Mouse (Mus musculus): Measurements from ENCODE around the gene Fetub. TPM values are rescaled to one million over a fixed set of nuclear protein-coding genes. Genes with fewer than 3 reads are reported as not detected.

Fetub gene
- 100 to 1,000 TPM in 1 of 2 experiments, 10 to 100 TPM in 1; 10.1 to 134 TPM for total RNA-seq (2021)
- long read RNA-seq, experiment 1, transcript Fetub-201 (8 exons, 1,544 nt), result major isoform, 15 of 42 reads
- long read RNA-seq, experiment 1, partial matches to known transcripts, result 24 of 42 reads
- long read RNA-seq, experiment 1, other reads (novel, unspliced or antisense), result 1 of 42 reads
- long read RNA-seq, experiment 2, partial matches to known transcripts, result 1 of 5 reads
- long read RNA-seq, experiment 2, other reads (novel, unspliced or antisense), result 0 of 5 reads

DNA sequence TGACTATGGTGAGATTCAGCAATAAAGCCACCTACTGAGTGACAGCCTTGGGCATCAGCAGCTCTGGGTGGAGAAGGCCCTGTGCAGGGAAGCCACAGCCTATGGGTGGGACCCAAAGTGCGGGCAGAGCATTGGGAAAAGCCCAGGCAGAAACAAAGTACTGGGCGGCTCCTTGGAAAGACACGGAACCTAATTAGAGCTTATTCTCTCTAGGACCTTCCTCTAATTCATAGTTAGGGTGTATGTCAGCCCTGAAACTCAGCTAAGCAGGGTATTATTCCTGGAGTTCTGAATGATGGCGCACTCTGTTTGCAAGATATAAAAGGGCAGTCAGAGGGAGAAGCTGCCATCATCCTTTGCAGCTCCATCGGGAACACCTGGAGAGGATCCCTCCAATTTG, at the start of gene Fetub:
Gene Fetub (plus strand): TSS at position 301 of the 400 bp plus-strand sequence.
- DNase-seq (ENCODE audit: low spot score in 2 of 2), result no peak

DNA sequence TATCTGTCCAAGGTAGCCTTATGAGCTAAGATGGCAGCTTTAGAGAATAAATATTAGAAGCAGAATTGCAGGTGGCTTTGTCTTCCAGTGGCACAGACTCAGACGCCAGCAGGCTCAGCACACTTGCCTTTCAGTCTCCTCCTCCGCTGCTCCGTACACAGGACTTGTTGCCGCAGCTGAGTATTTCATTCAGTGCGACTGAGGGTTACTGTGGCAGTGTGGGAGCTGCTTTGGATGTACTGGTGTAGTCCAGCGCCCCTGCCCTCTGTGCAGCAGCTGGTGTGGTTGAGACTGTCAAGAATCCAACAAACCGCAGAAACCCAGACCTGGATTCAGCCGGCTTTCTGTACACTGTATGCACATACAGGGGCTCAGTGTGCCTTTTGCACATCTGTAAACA, 45.7 kb upstream of the Fetub start:
- no peak for DNase-seq (ENCODE audit: low spot score in 2 of 2)

DNA sequence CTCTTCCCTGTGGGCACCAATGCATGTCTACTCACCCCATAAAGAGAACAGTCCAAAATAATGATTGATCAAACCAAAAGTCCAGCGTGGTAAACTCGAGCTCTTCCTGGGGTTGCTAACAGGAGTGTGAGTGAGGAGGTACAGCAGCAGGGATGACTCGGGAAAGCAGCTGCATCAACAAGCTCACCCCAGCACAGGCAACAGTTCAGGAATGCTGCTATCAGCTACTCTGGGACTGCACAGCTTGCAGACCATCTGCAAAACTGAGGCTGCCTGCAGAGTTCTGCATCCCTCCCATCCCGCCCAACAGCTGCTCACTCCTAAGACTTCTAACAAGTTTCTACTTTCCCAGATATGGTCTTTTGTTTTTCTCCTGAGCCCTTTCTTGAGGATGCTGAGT, 44.8 kb upstream of the Fetub start:
- DNase-seq (ENCODE audit: low spot score in 2 of 2), result no peak

DNA sequence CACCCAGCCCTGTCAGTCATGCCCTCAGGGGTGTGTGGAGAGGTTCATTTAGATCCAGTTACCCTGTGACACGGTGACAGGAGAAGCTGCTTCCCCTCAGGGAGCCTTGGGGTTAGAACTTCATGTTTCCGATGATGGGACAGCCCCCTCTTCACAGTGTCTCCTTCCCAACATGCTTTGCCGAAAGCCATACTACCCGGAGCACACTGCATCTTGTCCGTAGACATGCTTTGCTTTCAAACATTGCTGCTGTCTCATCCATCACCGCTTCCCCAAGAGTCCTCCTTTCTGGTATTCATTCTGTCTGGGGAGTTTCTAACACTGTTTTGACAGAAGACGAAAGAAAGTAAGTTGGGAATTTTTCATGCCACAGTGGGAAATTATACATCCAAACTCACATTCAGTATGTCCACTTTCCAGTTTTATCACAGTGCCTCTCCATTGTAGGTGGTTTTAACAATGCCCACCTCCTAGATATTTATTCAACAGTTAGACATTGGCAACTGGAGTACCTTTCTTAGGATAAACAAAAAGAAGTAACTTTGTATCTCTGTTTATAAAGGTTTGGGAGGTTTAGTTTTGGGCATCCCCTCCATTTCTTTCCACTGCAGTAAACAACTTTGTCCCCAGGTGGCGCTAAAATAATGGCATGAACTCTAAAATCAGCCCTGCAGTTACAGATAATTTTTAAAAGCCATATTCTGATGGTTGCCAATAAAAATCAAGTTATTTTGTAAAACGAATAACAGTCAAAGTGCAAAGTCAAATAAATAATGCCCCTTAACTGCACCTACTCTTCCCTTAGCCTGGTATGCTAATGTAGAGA, 41.7 kb upstream of the Fetub start:
- DNase-seq (ENCODE audit: low spot score in 2 of 2), result no peak

DNA sequence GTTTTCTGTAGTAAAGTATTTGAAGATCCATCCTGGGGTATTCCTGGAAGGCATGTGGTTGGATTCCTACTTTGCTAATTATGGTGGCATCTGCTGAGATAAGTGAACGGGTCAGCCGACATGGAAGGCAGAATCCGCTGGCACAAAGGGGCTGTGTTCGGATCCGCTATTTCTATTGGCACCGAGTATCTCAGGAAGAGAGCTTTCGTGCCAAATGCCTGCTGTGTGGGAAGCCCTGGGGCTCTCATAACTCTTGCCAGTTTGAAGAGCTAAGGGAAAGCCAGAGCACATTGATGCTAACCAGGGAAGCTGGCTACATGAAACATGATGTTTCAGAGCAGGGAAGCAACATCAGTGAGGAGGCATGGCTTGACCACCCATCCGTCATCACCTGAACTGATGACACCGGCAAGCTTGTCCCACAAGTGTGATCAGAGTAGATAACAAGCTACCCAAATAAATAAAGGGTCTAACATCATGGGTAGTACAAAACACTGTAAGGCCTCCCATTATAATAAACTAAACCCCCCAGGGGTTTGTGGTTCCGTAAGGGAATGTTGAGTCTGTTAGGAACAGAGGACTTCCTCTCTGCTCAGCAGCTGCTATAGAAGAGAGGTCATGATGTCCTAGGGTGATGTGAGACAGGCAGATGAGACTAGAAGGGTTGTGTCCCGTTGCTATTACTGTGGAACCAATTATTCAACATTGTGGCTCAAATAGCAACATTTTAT, 40.3 kb upstream of the Fetub start:
- no peak for DNase-seq (ENCODE audit: low spot score in 2 of 2)

DNA sequence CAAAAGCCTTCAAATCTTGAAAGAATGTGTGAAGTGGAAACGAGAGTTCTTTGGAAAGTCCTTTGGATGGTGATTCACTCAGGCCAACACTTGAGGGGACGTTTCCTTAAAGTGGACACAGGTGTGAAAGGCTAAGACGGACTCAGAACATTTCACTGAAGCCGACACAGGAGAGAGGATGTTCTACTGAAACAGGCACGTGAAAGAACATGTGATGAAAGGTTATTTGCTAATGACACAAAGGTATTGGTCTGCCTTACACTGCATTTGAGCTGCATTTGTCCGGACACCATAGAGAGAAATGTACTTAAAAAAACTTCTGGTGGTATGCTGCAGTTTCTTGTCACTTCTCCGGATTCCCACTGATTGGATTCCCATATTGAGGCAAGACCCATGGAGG, 39.4 kb upstream of the Fetub start:
- no peak for DNase-seq (ENCODE audit: low spot score in 2 of 2)

DNA sequence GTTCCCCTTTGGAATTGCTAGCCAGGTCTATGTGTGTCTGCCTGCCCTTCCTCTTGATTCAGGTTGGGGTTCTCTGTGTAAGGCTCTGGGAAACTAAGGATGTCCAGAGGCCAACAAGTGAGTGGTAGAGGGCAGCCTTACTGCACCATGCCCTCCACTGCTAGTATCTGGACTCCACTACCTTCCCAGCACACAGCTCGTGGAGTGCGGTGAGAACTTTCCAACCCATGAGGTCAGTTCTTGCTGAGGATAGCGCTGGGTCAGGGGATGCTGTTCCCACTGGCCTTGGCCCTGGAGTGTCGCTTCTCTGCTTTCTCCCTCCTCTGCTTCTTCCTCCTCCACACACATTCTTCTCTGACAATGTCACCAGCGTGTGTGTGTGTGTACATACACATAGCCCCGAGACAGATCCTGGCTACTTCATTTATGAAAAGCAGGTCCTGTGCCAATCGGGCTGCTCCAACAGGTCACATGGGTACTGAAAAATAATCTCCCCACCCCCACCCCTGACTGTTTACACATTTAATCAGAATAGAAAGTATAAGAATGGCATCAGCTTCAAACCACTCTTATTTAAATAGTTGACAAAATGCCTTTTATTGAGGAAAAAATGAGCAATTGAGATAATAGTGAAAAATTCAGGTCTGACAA, 38.1 kb upstream of the Fetub start:
- no peak for DNase-seq (ENCODE audit: low spot score in 2 of 2)

DNA sequence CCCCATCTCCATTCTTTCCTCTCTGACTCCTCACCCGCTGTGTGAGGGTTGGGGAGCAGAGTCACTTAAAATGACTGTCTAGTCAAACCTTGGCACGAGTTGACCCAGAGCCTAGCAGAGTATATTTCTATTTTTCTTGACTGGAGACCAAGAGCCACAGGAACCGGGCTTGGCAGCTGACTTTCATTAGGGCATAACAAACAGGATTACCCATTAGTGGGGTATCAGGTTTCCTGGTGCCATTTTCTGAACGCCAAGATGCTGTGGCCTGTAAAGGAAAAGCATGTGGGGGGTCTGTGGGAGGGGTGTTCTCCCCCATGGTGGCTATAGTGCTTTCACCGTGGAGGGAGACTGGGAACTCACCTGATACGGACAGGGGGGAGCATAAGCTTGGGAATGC, 37.2 kb upstream of the Fetub start:
- DNase-seq (ENCODE audit: low spot score in 2 of 2), result no peak

DNA sequence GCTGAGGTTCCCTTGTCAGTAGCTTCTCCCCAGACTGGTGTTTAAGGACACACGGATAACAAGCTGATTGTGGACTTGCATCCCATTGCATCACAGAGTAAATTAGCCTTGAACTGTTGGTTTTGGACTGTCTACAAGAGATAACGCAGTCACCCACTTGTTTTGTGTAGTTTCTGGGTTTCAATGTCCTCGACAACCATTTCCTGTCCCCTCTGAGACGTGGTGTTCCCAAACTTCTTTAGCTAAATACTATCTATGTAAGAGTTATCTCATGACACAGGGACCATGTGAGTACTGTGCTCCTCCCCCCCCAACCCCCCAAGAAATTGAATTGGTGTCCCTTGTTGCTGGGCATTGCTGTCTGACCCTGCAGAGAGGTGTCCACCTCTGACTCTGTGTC, 36.6 kb upstream of the Fetub start:
- DNase-seq (ENCODE audit: low spot score in 2 of 2), result no peak

DNA sequence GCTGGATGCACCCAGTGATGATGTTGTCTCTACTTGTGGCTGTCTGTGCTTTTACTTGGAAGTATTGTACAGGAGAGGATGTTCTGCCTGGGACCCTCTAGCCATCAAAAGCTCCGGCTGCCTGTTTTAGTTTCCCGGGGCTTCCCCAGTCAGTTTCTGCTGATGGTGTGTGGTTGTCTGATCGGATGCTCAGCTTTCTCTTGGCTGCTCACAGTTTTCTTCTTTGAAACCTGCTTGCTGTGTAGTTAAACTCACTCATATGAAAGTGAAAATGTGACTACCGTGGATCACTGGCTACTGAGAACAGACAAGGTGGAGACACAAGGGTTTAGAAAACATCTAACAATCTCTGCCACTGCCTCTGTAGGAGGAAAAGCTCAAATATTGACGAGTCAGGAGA, 34.7 kb upstream of the Fetub start:
- DNase-seq (ENCODE audit: low spot score in 2 of 2), result no peak

DNA sequence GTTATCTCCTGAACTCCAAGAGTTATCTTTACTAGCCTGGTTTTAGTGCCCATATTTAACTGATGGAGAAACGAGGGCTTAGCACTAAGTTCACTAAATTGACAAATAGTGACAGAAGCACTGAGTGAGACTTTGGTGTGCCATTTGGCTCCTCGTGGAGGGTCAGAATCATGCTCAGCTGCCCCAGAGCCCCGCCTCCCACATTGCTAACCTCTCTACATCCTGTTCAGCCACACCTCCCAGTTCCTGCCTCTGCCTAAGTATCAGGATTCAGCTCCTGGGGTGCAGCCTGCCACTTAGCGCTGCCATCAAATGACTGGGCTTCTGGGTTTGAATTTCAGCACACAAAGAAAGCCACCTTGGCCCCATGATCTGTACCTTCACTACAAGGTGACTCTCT, 32.8 kb upstream of the Fetub start:
- no peak for DNase-seq (ENCODE audit: low spot score in 2 of 2)

DNA sequence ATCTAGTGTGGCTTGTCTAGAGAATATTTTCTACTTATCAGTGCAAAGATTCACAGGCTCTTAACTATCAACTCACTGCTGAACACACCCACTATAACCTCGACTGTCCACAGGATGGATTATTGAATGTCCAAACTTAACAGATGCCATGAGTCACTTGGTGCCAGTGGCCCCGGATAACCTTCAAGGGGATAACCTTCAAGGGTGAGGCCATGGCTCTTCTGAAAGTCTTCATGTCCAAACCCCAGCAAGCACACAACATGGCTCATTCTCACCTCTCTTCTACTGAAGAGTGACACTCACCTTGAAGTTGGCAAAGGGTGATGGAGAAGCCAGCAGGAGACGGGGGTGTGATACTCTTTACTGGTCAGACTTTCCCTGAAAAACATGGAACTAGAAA, 31.4 kb upstream of the Fetub start:
- DNase-seq (ENCODE audit: low spot score in 2 of 2), result no peak

DNA sequence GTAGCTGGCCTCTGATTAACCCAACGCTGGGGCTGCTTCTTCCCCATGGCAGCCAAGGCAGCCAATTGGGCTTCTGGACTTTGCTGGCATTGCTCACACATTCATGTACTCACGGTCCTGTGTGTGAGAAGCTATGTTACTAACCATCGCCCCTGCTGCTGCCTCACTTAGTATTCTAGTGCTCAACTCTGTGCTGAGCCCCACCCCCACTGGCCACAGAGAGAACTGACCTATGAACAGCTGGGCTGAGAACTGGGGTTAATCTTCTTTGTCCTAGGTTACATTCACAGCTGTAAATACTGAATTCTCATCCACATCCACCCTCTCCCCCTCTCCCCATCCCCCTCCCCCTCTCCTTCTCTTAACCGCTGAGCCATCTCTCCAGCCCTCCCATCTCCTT, 29.3 kb upstream of the Fetub start:
- DNase-seq (ENCODE audit: low spot score in 2 of 2), result no peak

DNA sequence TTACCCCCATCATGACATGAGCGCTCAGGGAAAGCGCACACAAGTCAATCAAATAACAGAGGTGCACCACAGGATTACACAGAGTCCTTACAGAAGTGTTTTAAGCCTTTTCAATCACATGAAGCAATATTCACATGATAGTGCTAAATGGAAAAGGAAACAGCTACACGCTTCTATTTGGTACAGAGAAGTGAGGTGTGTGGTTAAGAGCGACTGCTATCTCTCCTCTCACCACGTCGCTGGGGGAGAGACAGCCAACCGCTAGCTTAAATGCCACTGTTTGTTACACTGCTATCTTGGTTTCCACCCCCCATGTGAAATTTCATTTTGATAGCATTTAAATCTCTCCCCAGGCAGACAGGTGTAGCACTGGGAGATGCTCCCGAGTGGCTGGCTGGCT, 28.4 kb upstream of the Fetub start:
- no peak for DNase-seq (ENCODE audit: low spot score in 2 of 2)

DNA sequence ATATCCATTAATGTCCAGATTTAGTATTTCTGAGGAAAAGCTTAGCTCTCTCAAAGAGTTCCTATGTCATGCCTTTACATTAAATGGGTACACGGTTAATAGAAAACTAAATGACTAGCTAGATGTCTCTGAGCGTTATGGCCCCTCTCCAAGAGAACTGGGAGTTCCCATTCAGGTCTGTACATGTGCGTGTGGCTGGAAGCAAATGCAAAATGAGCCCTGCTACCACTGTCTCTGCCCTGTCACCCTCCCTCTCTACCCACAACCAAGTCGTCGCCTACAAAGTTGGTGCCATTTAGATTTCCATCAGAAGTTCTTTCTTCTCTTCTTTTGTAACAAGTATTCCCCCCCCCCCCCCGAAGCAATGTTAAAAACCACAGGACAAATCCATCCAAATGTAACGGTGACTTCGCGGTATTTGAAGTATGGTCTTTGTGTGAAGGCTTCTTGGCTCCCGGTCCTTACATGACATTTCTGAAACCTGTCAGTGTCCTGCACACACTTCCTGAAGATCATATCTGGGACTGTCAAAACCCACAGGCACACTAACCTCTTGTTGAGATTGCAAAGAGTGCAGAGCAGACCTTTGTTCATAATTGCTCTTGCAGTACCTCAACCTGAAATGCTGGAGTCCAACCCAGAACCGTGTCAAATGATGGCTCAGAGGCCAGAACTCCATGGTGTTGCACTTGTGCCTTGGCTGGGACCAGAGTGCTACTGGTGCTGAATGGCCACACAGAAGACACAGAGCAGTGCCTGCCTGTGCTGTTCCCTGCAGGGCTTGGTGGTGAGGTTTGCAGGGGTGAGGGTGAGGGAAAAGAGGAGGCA, 27.2 kb upstream of the Fetub start, which contains the start of gene Ahsg:
Gene Ahsg (plus strand): TSS at position 595 of the 828 bp plus-strand sequence.
- DNase-seq (ENCODE audit: low spot score in 2 of 2), result no peak

DNA sequence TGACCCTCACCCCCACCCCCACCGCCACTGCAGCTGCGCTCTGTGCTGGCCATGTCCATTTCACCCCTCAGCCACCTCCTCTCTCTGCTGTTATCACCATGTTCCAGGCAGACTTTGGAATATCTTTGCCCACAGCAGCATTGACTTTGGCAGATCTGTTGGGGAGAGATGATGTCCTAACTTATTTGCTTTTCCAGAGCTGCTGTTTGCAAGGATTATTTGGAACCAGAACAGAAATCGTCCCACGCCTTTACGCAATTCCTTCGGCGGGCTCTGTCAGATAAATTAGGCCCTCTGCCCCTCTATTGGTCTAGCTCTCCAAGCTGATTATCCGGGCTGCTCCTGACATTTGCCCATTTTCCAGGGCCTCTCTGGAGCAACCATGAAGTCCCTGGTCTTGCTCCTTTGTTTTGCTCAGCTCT, 26.4 kb upstream of the Fetub start:
- no peak for DNase-seq (ENCODE audit: low spot score in 2 of 2)

DNA sequence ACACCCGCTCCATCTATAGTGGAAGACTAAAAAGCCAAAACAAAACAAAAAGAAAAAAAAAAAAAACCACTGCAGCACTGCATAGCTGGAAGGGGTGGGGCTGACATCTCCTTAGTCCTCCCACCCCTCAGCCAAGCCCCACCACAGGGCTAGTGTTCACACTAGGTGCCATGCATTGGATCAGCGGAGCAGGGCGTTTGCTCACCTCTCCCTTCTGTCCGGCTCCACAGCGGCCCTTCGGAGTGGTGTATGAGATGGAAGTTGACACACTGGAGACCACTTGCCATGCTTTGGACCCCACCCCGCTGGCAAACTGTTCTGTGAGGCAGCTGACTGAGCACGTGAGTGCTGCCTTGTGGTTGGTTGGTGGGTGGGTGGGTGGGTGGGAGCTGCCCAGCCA, 24.0 kb upstream of the Fetub start:
- no peak for DNase-seq (ENCODE audit: low spot score in 2 of 2)

DNA sequence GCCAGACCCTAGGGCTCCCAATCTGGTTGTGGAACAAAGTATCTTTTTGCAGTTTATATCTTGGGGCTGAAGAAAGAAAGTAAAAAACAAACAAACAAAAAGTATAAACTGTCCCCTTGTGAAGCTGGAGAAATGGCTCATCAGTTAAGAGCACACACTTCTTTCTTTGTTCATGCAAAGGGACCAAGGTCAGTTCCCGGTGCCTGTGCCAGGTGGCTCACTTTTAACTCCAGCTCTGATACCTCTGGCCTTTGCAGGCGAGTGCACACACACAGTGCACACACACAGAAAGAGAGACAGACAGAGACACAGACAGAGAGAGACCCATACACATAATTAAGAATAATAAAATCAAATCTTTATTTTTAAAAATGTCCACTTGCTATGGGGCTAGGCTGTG, 21.5 kb upstream of the Fetub start:
- DNase-seq (ENCODE audit: low spot score in 2 of 2), result no peak

DNA sequence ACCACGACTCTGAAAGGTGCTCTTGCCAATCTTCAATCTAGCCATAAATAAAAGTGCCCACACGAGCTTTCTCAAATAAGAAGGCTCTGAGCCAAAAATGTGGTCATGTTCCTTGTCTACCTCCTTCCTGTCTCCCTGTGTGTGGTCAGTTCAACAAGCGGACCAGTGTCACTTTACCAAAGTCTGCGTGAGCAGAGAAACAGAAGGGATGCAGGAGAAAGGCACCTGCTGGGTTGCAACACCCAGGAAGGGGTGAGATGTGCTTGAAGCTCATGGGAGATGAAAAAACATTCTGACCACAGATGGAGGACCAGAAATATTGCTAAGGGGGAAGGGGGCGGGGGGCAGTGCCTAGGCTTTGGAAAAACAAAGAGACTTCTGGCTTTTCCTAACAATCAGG, 18.8 kb upstream of the Fetub start:
- DNase-seq (ENCODE audit: low spot score in 2 of 2), result no peak

DNA sequence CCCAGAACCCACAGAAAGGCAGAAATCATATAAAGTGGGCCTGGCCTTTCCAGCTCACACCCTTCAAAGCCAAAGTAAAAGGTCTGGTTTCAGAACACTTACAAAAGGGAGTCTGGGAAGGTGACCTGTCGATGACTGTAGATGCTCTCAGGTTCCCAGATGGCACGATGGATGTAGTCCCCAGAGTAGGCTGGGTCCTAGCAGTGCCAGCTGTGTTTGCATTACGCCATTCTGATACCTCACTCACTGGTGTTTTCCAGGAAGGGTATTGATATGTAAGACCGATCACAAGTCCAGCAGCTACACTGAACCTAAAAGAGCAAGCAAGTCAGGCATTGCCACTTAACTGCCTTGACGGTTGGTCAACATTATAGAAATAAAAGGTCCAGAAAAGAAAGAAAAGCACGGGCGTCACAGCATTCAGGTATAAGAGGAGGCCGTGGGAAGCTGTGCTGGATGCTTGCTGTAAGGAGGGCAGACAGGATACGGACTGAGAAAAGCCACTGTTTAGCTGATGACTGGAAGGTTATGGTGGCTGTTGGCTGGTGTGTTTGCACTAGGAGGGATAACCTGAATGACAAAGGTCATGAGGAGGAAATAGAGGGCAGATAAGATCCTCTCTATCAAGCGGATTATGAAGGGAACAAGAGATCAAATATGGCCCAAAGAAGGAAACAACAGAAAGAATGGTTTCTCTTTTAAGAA, 18.1 kb upstream of the Fetub start:
- DNase-seq (ENCODE audit: low spot score in 2 of 2), result no peak
